Mouse (Mus musculus) hindlimb bud, embryonic 11.5 days (tissue): ENCODE data around the gene Atf6.

Experiments used
- DNase-seq: peaks from one replicate; pipeline ENCODE4 v3.0.0-alpha.2; 2012; ENCODE audit warnings: low read depth, low spot score; ENCODE audit errors: extremely low spot score

The Atf6 gene

DNA sequence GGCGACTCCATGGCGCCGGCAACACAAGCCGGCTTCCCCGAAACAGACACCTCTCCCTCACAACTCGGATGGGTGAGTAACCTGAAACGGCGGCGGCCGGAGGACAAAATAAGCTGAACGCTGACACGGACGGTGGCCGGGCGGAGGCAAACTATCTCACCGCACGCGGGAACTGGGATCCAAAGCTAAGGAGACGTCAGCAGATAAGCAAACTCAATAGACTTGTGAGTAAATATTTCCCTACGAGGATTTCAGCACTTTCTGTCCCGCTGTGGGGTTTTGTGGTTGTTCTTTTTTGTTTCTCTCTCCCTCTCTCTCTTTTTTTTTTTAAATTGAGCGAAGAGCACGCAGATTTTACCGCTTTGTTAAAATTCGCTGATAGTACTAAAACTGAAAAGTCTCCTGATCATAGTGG lies at the start of gene Atf6:
Gene Atf6, minus strand, starts transcription at position 81 of the 415 bp plus-strand sequence.
- peak; percentile 61 for DNase-seq

GRCm38 (mm10) chr1:170915657-170916056 lies 48.1 kb upstream of the Atf6 start:
- no peak for DNase-seq

- DNase-seq = no peak
Observed at GRCm38 (mm10) chr1:170912891-170913615, 45.5 kb upstream of the Atf6 start, which contains the start of gene Fcrlb. TSS of gene Fcrlb (minus strand) at chr1:170912941.

GRCm38 (mm10) chr1:170911907-170912660 lies 44.5 kb upstream of the Atf6 start:
- DNase-seq = no peak

- DNase-seq = no peak
Observed at GRCm38 (mm10) chr1:170908341-170908740, 40.8 kb upstream of the Atf6 start.

DNA sequence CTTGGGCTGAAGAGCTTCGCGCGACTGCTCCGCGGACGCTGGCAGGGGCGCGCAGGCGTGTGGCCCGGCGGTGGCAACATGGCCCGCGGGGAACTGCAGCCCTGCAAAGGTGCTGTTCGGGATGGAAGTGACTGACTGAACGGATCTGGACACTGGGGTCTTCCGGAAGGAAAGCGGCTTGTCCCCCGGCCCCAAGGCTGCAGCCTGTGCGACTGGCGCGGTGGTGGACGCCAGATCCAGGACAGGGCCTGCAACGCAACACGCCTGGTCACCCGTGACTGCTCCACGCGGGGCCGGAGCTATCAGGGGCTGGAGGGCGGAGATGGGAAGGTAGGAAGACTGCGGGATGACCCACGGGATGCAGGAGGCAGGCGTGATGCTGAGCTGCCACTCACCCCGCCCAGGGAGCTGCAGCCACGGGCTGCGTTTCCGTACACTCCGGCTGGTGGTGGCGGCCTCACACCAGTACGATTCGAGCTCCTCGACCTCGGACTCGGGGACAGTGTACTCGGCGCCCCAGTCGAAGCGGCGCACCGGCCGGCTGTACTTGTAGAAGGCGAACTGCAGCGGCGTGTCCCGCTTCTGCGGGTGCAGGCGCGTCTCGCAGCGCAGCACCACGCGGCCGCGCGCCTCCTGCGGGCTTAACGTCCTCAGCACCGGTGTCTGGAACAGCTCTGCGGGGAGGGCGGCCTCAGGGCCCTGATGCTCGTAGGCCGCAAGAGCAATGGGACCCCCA lies 40.1 kb upstream of the Atf6 start:
- no peak for DNase-seq

DNA sequence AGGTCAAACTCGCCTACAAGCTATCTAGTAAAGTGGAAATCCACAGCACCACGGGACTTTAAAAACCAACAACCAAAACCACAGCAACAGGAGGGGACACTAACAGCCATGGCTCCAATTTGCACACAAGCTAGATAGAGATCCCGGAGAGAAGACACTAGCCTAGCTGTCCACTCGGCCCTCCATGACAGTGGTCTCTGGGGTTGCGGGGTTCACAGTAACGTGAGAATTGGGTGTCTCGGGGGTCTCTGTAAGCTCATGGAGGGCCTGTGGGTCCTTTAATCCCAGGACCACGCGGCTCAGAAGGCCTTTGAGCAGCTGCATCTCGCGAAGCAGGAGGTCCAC lies 39.5 kb upstream of the Atf6 start:
- no peak for DNase-seq

DNA sequence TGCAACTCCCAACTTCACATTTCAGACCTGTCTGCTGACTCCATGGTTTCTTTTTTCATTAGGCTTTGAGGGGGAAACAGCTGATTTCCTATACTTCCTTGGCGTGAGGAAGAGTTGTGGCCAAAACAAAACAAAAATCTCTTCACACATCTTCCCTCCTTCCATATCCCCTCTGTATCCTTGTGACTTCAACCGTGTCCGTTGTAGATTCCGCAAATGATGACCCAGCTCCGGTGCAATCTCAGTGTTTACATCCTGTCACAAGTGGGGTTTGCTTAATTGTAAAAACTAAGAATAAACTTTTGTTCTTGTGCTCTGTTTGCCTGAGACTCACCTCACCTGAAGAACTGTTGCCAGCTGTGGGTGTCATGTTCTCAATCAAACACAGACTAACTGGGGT lies 35.9 kb upstream of the Atf6 start:
- no peak for DNase-seq

DNA sequence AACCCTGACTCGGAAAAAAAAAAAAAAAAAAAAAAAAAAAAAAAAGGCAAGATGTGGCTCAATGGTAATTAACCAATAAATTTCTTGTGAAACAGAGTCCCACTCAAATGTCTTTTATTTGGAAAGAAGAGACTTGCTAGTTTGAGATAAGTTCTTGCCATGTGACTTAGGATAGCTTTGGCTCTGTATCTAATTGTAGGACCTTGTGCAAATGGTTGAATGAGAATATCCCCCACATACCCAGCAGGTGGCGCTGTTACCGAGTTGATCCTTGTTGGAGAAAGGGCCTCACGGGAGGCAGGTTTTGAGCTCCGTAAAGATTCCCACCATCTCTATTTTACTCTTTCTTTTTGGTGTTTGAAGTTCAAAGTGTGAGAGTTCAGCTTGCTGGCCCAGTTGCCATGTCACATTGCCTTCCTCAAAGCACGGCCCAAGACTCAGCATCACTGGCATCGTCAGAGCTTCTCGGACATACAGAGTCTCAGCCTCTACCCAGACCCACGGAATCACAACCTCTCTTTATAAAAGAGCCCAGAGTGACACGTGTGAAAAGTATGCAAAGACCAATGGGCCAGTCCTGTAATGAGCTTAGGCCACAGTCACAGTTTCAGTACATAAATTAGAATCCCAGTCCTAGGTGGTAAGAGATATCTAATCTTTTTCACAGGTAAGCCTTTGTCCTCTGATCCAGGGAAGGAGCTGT lies 34.1 kb upstream of the Atf6 start:
- peak; percentile 91 for DNase-seq

GRCm38 (mm10) chr1:170900799-170901467 lies 33.4 kb upstream of the Atf6 start:
- peak; percentile 69 for DNase-seq

DNA sequence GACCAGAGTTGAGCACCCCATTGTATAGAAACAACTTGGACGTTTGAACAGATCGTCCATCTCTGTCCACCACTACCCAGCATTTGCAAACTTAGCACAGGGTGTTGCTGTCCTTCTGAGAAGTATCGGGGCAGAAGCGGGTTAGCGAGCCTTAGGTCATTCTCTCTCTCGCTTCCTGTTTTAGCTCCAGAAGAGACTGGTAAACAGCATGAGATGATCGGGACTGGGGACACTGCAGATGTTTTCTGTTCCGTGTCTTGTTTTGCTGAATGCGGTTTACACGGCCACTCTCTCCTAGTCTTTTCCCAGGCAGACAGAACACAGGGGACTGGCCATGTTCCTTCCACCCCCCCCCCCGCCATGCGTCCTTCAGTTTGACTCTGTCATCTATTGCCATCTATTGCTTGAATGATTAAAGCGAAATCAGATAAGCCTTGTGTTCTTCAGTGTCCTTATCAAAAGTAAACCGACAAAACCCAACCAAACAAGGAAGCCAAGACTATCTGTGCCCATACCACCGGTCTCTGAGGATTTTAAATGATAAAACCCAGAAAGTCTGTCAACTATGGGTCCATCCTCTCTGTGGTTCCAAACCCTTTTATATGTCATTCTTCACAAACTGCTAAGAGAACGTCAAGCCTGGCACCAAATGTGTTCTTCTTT lies 31.0 kb upstream of the Atf6 start:
- no peak for DNase-seq

DNA sequence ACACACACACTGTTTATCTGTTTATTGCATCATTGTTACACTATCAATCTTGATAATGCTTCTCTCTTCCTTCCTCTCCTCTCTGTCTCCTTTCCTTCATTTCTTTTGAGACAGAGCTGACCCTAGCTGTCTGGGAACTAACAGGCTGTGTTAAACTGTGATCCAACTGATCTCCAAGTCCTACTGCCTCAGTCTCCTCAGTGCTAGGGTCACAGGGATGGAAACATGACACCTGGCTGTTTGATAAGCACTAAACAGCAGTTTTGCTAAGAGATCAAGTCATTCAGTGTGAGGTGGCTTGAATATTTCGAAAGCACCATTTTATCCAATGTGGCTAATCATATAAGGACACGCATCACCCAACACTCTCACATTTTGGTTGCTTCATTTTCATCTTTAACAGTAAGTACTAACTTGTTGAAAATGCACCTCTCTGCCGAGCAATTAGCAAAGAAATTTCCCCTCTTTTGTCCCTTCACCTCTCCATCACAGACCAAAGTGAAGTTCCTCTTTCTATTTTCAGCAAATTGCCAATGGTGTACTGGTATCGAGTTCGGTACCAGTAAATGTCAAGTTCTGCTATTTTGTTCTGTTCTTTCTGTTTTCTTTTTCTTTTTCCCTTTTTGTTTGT lies 29.2 kb upstream of the Atf6 start:
- no peak for DNase-seq

GRCm38 (mm10) chr1:170894603-170895602 lies 27.3 kb upstream of the Atf6 start:
- peak; percentile 41 for DNase-seq

GRCm38 (mm10) chr1:170892279-170892678 lies 24.7 kb upstream of the Atf6 start:
- no peak for DNase-seq

- DNase-seq = no peak
Observed at GRCm38 (mm10) chr1:170891646-170892045, 24.1 kb upstream of the Atf6 start.

- no peak for DNase-seq
Observed at GRCm38 (mm10) chr1:170889310-170889709, 21.7 kb upstream of the Atf6 start.

GRCm38 (mm10) chr1:170886044-170886458 lies 18.5 kb upstream of the Atf6 start:
- no peak for DNase-seq

DNA sequence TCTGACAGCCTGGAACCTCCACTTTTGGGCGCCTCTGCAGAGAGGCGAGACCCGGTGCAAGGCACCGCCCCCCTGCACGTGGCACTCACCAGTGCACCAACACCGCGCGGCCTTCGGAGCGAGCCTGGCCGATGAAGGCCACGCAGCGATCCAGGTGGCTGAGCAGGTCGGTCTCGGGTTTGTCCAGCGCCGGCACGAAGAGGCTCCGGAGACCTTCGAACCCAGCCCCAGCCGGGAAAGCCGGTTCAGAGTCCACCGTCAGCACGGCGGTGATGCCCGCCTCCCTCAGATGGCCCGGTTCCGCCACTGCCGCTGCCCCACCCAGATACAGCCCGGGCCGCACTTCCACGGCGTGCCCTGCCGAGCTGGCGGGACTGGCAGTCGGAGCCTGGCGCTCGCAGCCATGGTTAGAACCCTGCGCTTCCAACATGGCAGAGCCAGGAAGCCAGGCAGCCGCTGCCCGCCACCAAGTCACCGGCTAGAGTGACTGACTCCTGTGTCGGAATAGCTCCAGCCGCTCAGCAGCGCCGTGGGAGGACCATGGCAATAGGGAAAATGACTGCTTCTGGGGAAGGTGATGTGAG lies 17.5 kb upstream of the Atf6 start, which contains the start of the genes Gm26620 and Dusp12:
Gene Gm26620, plus strand, starts transcription at position 88 of the 584 bp plus-strand sequence.
Gene Dusp12, minus strand, starts transcription at position 563 of the 584 bp plus-strand sequence.
- no peak for DNase-seq
